Comparison of ENCODE assay signal across 10 mouse cellular contexts in the genomic region with DNA sequence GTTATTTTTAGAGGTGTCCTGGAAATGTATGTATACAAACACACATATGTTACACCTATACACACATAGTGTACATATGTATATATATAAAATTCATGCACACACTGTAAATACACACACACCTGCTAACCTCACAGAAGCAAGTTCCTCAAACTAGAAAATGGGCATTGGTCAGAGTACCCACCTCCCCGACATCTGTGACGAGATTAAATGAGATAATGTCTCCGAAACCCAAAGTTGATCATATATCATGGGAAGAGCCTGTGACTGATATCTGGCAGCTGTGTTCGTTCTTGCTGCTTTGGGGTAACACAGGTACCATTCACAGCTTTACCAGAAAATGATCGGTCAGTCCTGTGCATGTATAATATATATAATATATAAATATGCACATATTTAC.
"Had no signal": no experiment of that assay in that cellular context is flagged by ENCODE, and none has a peak within 500 bp of the region (broad histone marks: within the 10 kb centered on the region; RNA-seq: fewer than 3 reads in every experiment).

No protein-coding gene starts in this region.

- H3K9me3 ChIP-seq: limb, embryonic 13.5 days; neural tube, embryonic 13.5 days had no signal

- H3K36me3 ChIP-seq: limb, embryonic 13.5 days; neural tube, embryonic 13.5 days had no signal

- H3K4me2 ChIP-seq: midbrain, embryonic 11.5 days; neural tube, embryonic 13.5 days had no signal

- H3K9ac ChIP-seq: limb, embryonic 13.5 days had no signal

- H3K4me3 ChIP-seq: limb, embryonic 13.5 days; neural tube, embryonic 13.5 days had no signal

- H3K27me3 ChIP-seq: limb, embryonic 13.5 days; neural tube, embryonic 13.5 days had no signal

- H3K27ac ChIP-seq: kidney, postnatal 0 days; limb, embryonic 13.5 days; neural tube, embryonic 13.5 days had no signal

- DNase-seq: kidney, adult 9 months; layer of hippocampus, adult 9-11 months; layer of hippocampus, postnatal 36 days; right cerebral cortex, postnatal 4 days; thymus, adult 18-20 months had no signal

- ATAC-seq: midbrain, embryonic 16.5 days had no signal
